Mouse (Mus musculus) cerebellum, adult 9-10 months (tissue): ENCODE measurements at regions not wholly inside any gene's neighbourhood (a gene's known extent, or its start where the extent isn't known, plus 50 kb on each side); places are given as distances from the start of the nearest gene placed in this dataset.

Experiments used
- DNase-seq: peaks from one replicate; pipeline ENCODE4 v3.0.0; 2022

- no peak for DNase-seq
Observed at GRCm38 (mm10) chr11:48098063-48098462, 109.3 kb upstream of the Sgcd start.

GRCm38 (mm10) chr11:48097455-48097854 lies 108.7 kb upstream of the Sgcd start:
- no peak for DNase-seq

- DNase-seq: no peak
Observed at GRCm38 (mm10) chr11:48067072-48067471, 78.3 kb upstream of the Sgcd start.

GRCm38 (mm10) chr11:48063719-48064118 lies 75.0 kb upstream of the Sgcd start:
- no peak for DNase-seq

GRCm38 (mm10) chr11:48061501-48061900 lies 72.7 kb upstream of the Sgcd start:
- no peak for DNase-seq

- DNase-seq: no peak
Observed at GRCm38 (mm10) chr11:48051156-48051866, 62.5 kb upstream of the Sgcd start.

GRCm38 (mm10) chr11:48048311-48048710 lies 59.5 kb upstream of the Sgcd start:
- no peak for DNase-seq
